Mouse (Mus musculus): Measurements from ENCODE around the gene Man2b1.

DNA sequence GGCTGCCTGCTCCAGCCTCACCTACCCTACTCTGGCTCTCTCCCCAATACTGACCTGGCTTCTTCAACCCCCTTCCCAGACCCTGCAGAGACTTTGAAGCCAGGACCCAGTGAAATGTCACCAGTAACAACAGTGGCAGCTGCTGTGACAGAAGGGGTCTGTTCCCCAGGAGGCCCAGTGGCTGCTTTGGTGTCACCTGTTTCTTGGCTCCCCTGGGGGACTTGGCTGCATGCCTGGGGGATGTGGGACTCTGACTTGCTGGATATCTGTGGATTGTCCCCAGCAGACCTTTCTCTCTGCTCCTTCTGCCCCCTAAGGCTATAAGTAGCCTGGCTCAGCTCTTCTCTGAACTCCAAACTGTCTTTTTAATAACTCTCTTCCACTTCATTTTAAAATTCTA, 15.1 kb upstream of the Man2b1 start, which contains the start of gene Gm5741:
- TF ChIP-seq CTCF (IDR thresholded peaks at IDR 0.05; ENCODE audit: extremely low read depth, insufficient read depth, insufficient read length, insufficient replicate concordance) (no peak), POLR2A (IDR thresholded peaks at IDR 0.05; ENCODE audit: low read depth, low read length) (no peak)

Data from spleen, adult 2 months (tissue).